Mouse (Mus musculus) frontal cortex, adult 2 months (tissue): ENCODE results near the gene Tbce. TPM values are rescaled to one million over a fixed set of nuclear protein-coding genes. Genes with fewer than 3 reads are reported as not detected.
"Not testable (repeated sequence)": the region's sequence is repeated elsewhere in the genome, so short reads cannot be mapped to it uniquely, and the experiment has no call there.

Experiments
- DNase-seq, 2 experiments: peaks; one replicate each; pipeline ENCODE4 v3.0.0; 2022; ENCODE audit warnings: low spot score in 1 of 2; ENCODE audit errors: extremely low spot score in 1 of 2
- polyA plus RNA-seq: library from polyadenylated mRNA; depleted of rRNA; stranded (reverse); fragments of >200 nt; gene quantifications from 2 replicates; pipeline ENCODE4 v1.2.3, GENCODE M21; 2012; rRNA removed

Tbce gene
- polyA plus RNA-seq, 1 experiment, result 213 TPM

DNA sequence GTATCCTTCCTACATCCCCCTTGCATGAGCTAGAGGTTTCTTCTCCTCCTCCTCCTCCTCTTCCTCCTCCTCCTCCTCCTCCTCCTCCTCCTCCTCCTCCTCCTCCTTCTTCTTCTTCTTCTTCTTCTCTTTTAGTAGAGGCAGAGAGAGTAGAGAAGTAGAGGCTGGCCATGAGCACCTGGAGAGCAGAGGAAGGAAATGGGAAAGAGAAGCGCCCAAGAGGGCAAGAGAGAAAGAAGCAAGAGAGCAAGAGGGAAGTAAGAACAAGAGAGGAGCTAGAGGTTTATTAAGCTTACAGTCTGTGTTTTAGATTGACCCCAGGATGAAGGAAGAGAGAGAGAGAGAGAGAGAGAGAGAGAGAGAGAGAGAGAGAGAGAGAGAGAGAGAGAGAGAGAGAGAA lies 57.6 kb downstream of the Tbce start:
- DNase-seq, result not testable (repeated sequence)

DNA sequence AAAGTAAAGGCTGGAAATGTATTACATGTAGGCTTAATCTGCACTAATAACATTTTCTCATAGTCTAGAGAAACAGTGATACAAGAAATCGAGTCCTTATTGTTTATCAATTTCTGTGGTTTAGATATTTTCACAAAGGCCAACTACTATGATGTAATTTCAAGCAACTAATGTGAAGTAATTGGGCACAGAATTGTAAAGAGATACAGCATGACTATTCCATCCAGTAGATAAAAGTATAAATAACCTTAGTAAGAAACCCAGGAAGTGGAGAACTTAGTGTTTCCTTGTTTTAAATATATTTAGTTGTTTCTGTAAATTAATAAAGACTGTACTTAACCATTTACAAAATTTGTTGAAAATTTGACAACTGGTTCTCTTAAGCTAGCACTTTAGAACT lies 69.6 kb downstream of the Tbce start:
- no peak for DNase-seq

DNA sequence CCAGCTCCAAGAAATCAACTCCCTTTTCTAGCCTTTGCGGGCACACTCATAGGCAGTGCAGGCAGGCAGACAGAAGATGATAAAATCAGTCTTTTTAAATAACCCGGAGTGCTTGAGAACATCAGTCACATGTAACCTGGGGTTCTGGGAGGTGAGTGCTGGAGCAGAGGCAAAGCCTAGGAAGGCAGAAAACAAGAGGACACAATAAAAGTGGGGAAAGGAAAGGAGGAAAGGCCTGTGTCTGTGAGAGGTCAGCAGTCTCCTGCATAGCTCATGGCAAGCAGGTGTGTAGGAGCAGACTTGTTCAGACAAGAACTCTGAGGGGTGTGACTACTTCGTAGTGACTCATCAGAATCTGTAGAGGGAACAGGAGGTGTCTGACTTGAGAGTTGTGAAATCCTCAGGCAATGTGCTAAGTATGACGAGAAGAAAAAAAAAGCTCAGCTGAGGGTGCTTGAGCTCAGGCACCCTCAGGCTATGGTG lies 70.8 kb downstream of the Tbce start:
- DNase-seq, result peak; percentile 67 to 76

DNA sequence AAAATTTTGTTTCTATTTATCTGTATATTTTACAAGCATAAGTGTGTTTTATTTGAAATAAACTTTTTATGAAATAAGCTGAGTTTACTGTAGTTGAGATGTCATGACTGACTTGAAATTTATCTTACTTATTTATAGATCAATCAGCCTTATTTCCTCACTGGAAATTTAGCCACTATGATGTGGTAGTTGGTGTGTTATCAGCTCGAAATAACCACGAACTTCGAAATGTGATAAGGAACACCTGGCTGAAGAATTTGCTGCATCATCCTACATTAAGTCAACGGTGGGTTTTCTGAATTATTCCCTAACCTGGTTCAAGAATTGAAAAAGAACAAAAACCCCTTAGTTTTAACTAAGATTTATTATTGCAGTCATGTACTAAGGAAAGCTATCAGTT lies 73.3 kb downstream of the Tbce start:
- no peak for DNase-seq

- no peak for DNase-seq
Observed at GRCm38 (mm10) chr13:13965388-13965964, 74.0 kb downstream of the Tbce start.

DNA sequence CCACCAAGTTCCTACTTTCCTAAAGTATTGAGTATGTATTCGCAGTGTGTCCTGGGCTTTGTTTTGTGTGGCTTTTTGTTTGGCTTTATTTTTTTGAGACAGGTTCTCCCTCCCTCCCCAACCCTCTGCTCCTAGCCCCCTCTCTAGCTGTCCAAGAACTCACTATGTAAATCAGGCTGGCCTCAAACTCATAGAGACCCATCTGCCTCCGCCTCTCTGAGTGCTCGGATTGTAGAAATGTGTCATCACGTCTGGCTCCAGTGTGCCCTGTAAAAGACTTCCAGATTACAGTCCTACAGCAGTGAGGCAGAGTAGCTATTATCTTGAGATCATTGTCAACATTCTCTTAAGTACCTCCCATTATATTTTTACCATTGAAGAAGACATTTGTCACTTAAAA lies 78.4 kb downstream of the Tbce start:
- DNase-seq, result no peak

- DNase-seq, result no peak
Observed at GRCm38 (mm10) chr13:13960211-13960610, 79.2 kb downstream of the Tbce start.

GRCm38 (mm10) chr13:13956686-13957085 lies 82.8 kb downstream of the Tbce start:
- no peak for DNase-seq

DNA sequence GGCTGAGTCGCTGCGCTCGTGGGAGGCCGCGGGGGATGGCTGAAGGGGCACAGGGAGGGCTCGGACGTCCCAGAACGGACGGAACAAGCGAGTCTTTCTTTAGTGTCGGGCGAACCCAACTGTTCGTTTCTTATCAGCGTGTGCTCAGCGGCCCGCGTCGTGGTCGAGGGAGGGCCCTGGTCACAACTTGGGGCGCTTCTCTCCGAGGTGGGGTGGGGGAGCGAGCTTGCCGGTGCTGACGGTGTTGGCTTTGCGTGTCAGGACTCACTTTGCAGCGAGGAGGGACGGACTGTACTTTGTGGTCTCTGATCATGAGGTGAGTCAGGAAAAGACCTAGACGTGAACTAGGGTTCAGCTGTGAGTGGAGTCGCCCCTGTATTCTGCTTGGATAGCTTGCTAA lies 84.5 kb downstream of the Tbce start:
- DNase-seq, result peak in 1 of 2 experiments; percentile 20

DNA sequence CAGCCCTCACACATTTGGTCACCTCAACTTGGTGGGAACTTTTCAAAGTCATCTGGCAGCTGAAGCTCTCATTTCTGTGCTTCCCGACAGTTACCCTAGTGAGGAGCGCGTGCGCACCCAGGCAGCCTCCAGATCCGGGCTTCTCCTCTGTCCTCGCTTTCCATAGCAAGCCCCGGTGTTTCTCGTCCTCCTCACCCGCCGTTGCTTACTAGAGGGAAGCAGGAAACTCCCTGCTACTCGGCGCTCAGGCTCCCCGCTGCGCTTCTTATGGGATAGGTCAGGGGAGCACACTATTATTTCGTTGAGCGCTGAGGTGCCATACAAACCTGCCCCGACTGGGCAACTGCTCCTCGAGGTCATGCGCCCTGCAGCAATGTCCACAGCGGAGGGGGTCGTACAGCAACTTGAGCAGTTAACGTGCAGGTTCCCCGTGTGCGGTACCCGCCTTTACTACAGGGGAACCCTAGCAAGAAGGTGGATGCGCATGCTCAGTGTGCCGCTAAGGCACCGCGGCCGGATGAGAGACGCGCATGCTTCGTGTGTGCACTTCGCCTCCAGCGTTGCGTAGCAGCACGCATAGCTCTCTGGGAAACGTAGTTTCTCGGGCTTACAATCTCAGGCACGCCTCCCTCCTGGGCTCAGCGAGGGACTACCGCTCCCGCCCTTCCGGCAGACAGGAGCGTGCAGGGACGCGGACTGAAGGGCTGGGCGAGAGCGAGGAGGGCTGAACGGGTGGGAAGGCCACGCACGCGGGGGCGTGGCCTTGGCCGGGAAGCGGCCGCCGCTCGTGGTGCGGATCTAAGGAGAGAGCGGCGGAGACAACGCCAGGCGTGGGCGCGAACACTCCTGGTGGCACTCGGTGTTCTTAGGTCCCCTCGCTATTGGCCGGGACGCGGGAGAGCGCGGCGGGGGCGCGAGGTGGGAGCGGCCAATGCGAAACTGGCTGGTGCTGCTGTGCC lies 85.3 kb downstream of the Tbce start, which contains the start of gene B3galnt2:
B3galnt2 (plus strand) TSS at position 596 of the 959 bp plus-strand sequence.
- peak; percentile 98 for DNase-seq

Other genes starting within 250 kb of the Tbce start
- 24.9 and 28.9 TPM in 2 replicates for gene B3galnt2, start 85.2 kb downstream of the Tbce start, polyA plus RNA-seq
- gene Arid4b, start 23.6 kb upstream of the Tbce start, polyA plus RNA-seq, result 27.3 and 31.0 TPM in 2 replicates
- 39.3 and 46.3 TPM in 2 replicates for gene Ggps1, start 23.9 kb upstream of the Tbce start, polyA plus RNA-seq